Mouse (Mus musculus) hindbrain, embryonic 12.5 days (tissue): ENCODE data around the gene Cib2. TPM values are rescaled to one million over a fixed set of nuclear protein-coding genes. Genes with fewer than 3 reads are reported as not detected.
A peak's percentile ranks its signal among the peaks of the same experiment; 100 is the strongest.

Source experiments
- ATAC-seq: fragments of 200-750 bp; cut with Nextera tagmentation; 2 replicates; pipeline ENCODE4 v1.8.0; 2017; ENCODE audit warnings: moderate TSS enrichment; ENCODE audit not compliant: low FRiP score
- H3K27ac ChIP-seq: fragments of 300-500 bp; sonication (generic); 2 replicates; pipeline ENCODE4 v1.5.1; 2016; ENCODE audit warnings: mild to moderate bottlenecking
- H3K27me3 ChIP-seq: fragments of 300-500 bp; sonication (generic); 2 replicates; pipeline ENCODE4 v1.6.1; 2016; ENCODE audit warnings: mild to moderate bottlenecking
- H3K36me3 ChIP-seq: fragments of 300-500 bp; sonication (generic); 2 replicates; pipeline ENCODE4 v1.6.1; 2016; ENCODE audit warnings: mild to moderate bottlenecking
- H3K4me1 ChIP-seq: fragments of 300-500 bp; sonication (generic); 2 replicates; pipeline ENCODE4 v1.6.1; 2016
- H3K4me2 ChIP-seq: fragments of 300-500 bp; sonication (generic); replicated peaks from 2 replicates; pipeline ENCODE4 v1.6.1; 2016; ENCODE audit warnings: mild to moderate bottlenecking
- H3K4me3 ChIP-seq: fragments of 300-500 bp; sonication (generic); 2 replicates; pipeline ENCODE4 v1.5.1; 2016; ENCODE audit warnings: mild to moderate bottlenecking
- H3K9ac ChIP-seq: fragments of 300-500 bp; sonication (generic); 2 replicates; pipeline ENCODE4 v1.6.1; 2016; ENCODE audit warnings: mild to moderate bottlenecking, moderate library complexity
- H3K9me3 ChIP-seq: fragments of 300-500 bp; sonication (generic); replicated peaks from 2 replicates; pipeline ENCODE4 v1.6.1; 2016; ENCODE audit warnings: mild to moderate bottlenecking
- WGBS: fragments of 180-500 bp; shearing (Covaris S2); methylation state at CpG from one replicate; pipeline ENCODE4 v1.1.7; 2016; 5-methylcytosine and 5-hydroxymethylcytosine counted together
- polyA plus RNA-seq: library from polyadenylated mRNA; unstranded; fragments of >200 nt; fragmentation: Nextera tagmentation; extraction: Ambion mirVana; gene quantifications from 2 replicates; pipeline ENCODE4 v1.2.1, GENCODE M21; 2016

Cib2 gene
- polyA plus RNA-seq, 1 experiment from 2014 or later, result 23.5 TPM

DNA sequence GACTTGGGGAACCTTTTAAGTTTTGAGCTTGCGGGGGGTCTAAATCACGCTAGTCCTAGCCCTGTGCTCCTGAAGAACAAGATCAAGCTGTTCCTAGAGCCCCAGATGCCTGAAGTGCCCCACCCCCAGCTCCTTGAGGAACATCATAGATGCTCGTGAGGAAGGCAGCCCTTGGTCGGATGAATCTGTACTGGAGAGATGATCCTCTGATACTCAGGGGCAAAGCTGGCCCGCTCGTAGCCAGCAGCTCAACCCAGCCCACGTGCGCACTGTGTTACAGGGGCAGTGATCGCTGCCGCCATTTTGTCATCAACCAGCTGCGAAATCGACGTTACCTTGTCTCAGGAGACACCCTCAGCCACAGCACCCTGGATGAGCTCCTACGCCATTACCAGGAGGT is 21.3 kb downstream of the Cib2 start, which contains the start of gene Sh2d7:
Gene Sh2d7, plus strand, starts transcription at position 301 of the 400 bp plus-strand sequence.
- Histone ChIP-seq H3K4me3 (no peak within 1 kb of the TSS), H3K4me1 (peaks cover 12% of the 10 kb centered on the region), H3K27me3 (0 out of 2 replicates have a peak, but pooled peaks cover 2% of the 10 kb centered on the region), H3K4me2 (no peak within 1 kb of the TSS), H3K27ac (no peak within 1 kb of the TSS), H3K9ac (no peak within 1 kb of the TSS), H3K9me3 (no peaks in the 10 kb centered on the region), H3K36me3 (no peaks in the 10 kb centered on the region)
- 95% methylated on average over 14 of the region's 14 CpGs for WGBS
- no peak for ATAC-seq

DNA sequence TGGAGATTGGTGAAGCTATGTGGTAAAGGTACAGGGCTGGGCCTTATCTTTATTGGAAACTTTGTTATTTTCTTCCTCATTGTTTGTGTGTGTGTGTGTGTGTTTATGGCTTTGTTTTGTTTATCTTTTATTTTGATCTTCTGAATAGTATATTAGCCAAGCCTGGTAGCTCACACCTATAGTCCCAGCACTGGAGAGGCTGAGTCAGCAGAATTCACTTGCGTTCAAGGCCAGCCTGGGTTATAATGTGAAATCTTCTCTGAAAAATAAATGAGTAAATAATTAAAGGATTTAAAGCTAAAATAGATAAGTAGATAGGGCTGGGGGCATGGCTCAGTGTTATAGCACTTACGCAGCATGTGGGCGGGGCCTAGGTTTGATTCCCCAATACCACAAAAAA is 21.8 kb downstream of the Cib2 start:
- H3K27ac ChIP-seq, result no peak overlapping the region
- H3K4me2 ChIP-seq, result no peak overlapping the region
- H3K4me1 ChIP-seq, result peaks cover 14% of the 10 kb centered on the region
- no peak overlapping the region for H3K9ac ChIP-seq
- no peak overlapping the region for H3K4me3 ChIP-seq
- 0 out of 2 replicates have a peak, but pooled peaks cover 2% of the 10 kb centered on the region for H3K27me3 ChIP-seq
- no peak for ATAC-seq
- H3K9me3 ChIP-seq, result no peaks in the 10 kb centered on the region
- 95% methylated on average over 3 of the region's 3 CpGs for WGBS
- no peaks in the 10 kb centered on the region for H3K36me3 ChIP-seq

DNA sequence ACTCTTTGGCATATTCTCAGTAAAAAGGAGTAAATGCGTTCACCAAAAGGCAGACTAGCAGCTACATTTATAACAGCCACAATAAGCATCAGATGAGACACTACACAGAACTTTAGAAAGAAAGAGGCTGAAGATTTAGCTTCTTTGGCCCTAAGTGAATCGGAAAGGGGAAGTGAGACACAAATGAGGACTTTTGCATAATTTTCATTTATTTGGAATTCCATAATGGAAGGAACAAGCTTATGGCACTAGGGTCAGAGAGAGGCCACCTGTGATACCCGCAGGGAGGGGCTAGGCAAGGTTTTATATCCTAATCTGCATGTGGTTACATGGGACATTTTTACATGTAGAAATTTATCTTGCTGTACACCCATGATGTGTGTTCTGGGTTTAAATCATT is 22.5 kb downstream of the Cib2 start:
- H3K27me3 ChIP-seq, result 0 out of 2 replicates have a peak, but pooled peaks cover 2% of the 10 kb centered on the region
- H3K9ac ChIP-seq, result no peak overlapping the region
- H3K9me3 ChIP-seq, result no peaks in the 10 kb centered on the region
- H3K4me3 ChIP-seq, result no peak overlapping the region
- no peaks in the 10 kb centered on the region for H3K36me3 ChIP-seq
- ATAC-seq, result no peak
- H3K4me2 ChIP-seq, result no peak overlapping the region
- H3K27ac ChIP-seq, result no peak overlapping the region
- peaks cover 16% of the 10 kb centered on the region for H3K4me1 ChIP-seq
- WGBS, result 79% methylated on average over 3 of the region's 3 CpGs

DNA sequence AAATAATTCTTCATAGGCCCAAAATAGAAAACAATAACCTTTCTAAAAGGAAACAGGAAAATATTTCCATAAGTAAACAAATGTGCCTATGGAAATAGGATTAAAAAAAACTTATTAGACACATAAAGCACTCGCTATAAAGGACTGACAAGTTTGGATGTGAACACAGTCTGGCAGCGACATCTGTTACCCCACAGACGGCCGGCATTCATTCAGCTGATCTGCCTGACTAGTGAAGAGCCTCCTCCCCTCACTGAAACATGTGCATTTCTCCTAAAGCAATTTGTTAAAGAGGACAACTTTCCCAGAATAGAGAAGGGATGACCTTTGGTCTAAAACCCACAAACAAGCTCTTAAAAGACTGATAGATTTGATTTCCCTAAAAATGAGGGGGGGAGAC is 23.0 kb downstream of the Cib2 start:
- no peaks in the 10 kb centered on the region for H3K36me3 ChIP-seq
- 31% methylated on average over 4 of the region's 4 CpGs for WGBS
- H3K27me3 ChIP-seq, result 0 out of 2 replicates have a peak, but pooled peaks cover 2% of the 10 kb centered on the region
- H3K4me2 ChIP-seq, result no peak overlapping the region
- H3K4me1 ChIP-seq, result peaks cover 18% of the 10 kb centered on the region
- no peak overlapping the region for H3K27ac ChIP-seq
- no peaks in the 10 kb centered on the region for H3K9me3 ChIP-seq
- no peak overlapping the region for H3K9ac ChIP-seq
- no peak for ATAC-seq
- H3K4me3 ChIP-seq, result no peak overlapping the region

DNA sequence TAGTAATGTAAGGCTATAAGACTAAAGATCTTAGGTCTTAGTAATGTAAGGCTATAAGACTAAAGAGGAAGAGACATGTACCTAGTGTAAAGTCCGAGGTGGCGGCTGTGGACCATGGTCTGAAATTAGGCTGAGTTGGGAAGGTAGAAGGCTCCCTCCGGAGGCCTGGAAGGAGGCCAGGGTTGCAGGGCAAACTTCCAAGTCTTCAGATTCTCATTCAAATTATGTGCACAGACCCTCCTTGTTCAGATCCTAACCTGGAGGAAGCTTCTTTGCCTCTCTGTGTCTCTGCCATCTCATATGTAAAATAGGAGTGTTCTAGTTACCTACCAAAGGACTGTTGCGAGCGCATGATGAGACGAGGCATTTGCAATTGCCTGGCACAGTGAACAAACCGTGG is 23.8 kb downstream of the Cib2 start:
- no peak overlapping the region for H3K4me3 ChIP-seq
- no peak overlapping the region for H3K27ac ChIP-seq
- no peak overlapping the region for H3K9ac ChIP-seq
- peaks cover 18% of the 10 kb centered on the region for H3K4me1 ChIP-seq
- no peaks in the 10 kb centered on the region for H3K36me3 ChIP-seq
- 0 out of 2 replicates have a peak, but pooled peaks cover 2% of the 10 kb centered on the region for H3K27me3 ChIP-seq
- no peak for ATAC-seq
- no peak overlapping the region for H3K4me2 ChIP-seq
- no peaks in the 10 kb centered on the region for H3K9me3 ChIP-seq
- 81% methylated on average over 7 of the region's 7 CpGs for WGBS

DNA sequence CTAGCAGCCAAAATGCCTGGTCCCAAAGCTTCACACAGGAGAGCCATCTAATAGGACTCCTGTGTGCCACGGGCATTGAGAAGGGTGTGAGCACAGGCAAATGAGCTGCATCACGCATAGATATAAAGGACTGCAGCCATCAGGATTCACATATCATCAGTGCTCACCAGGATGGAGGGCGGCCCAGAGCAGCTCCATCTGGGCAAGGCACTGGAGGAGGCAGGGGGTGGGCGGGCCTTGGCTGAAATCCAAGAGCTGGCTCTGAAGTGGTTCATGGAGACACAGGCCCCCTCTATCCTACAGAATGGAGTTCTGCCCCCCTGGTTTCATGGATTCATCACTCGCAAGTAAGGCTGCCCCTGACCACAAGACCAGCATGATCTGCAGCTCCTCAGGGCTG is 26.0 kb downstream of the Cib2 start:
- 57% methylated on average over 5 of the region's 5 CpGs for WGBS
- H3K9ac ChIP-seq, result no peak overlapping the region
- peaks cover 18% of the 10 kb centered on the region for H3K4me1 ChIP-seq
- H3K4me3 ChIP-seq, result no peak overlapping the region
- H3K27ac ChIP-seq, result peak overlapping the region; percentile 46
- no peaks in the 10 kb centered on the region for H3K9me3 ChIP-seq
- no peaks in the 10 kb centered on the region for H3K36me3 ChIP-seq
- peak; percentile 80 for ATAC-seq
- H3K4me2 ChIP-seq, result no peak overlapping the region
- 0 out of 2 replicates have a peak, but pooled peaks cover 2% of the 10 kb centered on the region for H3K27me3 ChIP-seq

DNA sequence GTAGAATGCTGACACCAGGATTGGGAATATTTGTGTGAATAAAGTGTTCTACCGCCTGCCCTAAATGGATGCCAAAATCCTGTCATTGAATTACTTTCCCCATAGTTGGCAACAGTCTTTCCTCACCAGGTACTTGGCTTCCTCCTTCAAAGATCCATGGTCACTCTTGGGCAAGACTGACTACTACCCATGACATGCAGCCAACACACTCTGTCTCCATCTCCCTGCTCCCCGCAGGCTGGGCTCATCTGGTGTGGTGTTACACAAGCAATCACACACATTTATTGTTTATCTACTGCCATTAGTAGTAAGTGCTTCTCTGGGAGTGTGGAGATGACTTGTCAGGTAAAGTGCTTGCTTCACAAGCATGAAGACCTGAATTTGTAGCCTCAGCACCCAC is 27.1 kb downstream of the Cib2 start:
- H3K36me3 ChIP-seq, result no peaks in the 10 kb centered on the region
- ATAC-seq, result no peak
- no peak overlapping the region for H3K4me3 ChIP-seq
- H3K4me2 ChIP-seq, result no peak overlapping the region
- H3K9ac ChIP-seq, result no peak overlapping the region
- H3K4me1 ChIP-seq, result peaks cover 18% of the 10 kb centered on the region
- H3K27me3 ChIP-seq, result 0 out of 2 replicates have a peak, but pooled peaks cover 2% of the 10 kb centered on the region
- 89% methylated on average over 2 of the region's 2 CpGs for WGBS
- H3K9me3 ChIP-seq, result no peaks in the 10 kb centered on the region
- no peak overlapping the region for H3K27ac ChIP-seq

DNA sequence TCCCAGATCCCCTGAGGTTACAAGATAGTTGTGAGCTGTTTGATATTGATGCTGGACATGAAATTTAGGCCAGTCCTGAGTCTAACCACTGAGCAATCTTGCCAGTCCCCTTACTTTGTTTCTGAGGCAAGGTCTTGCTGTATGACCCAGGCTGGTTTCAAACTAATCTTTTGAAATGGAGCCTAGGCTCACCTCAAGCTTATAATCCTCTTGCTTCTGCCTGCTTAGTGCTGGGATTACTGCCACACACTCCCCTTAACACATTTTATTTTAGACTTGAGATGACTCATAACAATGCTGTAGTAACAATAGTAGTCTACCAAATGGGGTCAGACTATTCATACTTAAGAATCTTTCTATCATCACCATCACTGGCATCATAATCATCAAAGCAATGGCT is 28.6 kb downstream of the Cib2 start:
- Histone ChIP-seq H3K4me1 (peaks cover 12% of the 10 kb centered on the region), H3K27me3 (0 out of 2 replicates have a peak, but pooled peaks cover 2% of the 10 kb centered on the region)

DNA sequence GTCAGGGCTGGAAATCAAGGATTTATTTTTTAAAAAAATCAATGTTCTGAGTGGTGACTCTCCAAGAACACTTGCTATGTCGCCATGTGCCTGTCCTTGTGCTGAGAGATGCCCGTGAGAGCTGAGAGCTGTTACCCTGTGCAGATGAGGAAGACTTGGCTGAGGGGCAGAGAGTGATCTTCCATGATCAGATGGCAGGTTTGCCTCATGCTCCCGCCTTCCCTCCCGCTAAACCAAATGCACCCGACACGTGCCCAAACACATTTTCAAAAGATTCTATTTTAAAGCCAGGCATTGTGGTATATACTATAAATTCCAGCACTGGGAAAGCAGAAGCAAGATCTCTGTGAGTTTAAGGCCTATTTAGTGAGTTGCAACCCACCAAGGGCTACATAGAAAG is 29.2 kb downstream of the Cib2 start:
- H3K4me1 ChIP-seq, result peaks cover 12% of the 10 kb centered on the region
- no peak overlapping the region for H3K27ac ChIP-seq
- ATAC-seq, result no peak
- 88% methylated on average over 6 of the region's 6 CpGs for WGBS
- H3K4me3 ChIP-seq, result no peak overlapping the region
- H3K4me2 ChIP-seq, result no peak overlapping the region
- H3K27me3 ChIP-seq, result 0 out of 2 replicates have a peak, but pooled peaks cover 2% of the 10 kb centered on the region
- no peak overlapping the region for H3K9ac ChIP-seq
- no peaks in the 10 kb centered on the region for H3K9me3 ChIP-seq
- H3K36me3 ChIP-seq, result no peaks in the 10 kb centered on the region

More for the DNA sequence above, 28.6 kb downstream of the Cib2 start:
- Histone ChIP-seq H3K36me3 (no peaks in the 10 kb centered on the region), H3K27ac (no peak overlapping the region), H3K4me3 (no peak overlapping the region), H3K9me3 (no peaks in the 10 kb centered on the region), H3K9ac (no peak overlapping the region), H3K4me2 (no peak overlapping the region)
- ATAC-seq, result no peak

DNA sequence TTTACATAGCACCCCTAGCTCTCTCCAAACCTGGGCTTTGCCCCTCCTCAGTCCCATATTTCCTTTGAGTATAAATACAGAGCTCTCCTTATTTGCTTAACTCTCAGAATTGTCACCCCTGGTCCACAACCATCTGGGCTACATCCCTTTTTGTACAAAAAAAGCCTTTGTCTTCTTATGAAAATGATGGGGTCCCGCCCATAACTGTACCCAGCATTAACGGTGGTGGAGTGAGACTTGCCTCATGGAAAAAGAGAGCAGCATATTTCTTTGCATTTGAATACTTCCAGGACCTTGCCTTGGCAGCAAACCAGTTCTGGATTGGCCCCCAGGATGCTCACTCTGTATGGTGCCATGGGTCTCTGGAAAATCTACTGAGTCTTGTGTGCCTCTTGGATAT is 30.1 kb downstream of the Cib2 start:
- Histone ChIP-seq H3K36me3 (no peaks in the 10 kb centered on the region), H3K9ac (no peak overlapping the region), H3K9me3 (no peaks in the 10 kb centered on the region), H3K4me2 (no peak overlapping the region), H3K4me3 (no peak overlapping the region), H3K4me1 (peaks cover 12% of the 10 kb centered on the region), H3K27ac (no peak overlapping the region), H3K27me3 (0 out of 2 replicates have a peak, but pooled peaks cover 2% of the 10 kb centered on the region)
- no peak for ATAC-seq
- WGBS, result 88% methylated on average over 2 of the region's 2 CpGs

DNA sequence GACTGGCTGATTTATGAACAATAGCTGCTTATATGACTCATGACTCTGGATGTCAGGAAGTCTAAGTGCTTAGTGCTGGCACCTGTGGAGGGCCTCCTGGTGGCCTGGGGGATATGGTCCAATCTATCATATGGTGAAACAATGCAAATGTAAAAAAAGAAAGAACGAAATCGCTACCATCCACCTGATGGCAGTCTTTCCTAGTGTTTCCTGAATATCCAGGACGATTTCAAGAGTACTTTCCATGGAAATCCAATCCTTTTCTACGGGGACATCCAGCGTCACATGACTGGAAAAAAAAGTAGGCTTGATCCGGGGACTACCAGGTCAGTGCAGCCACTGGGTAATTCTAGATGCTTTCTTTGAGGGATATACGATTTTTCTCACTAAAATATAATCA is 32.3 kb downstream of the Cib2 start:
- no peaks in the 10 kb centered on the region for H3K36me3 ChIP-seq
- H3K27ac ChIP-seq, result no peak overlapping the region
- no peak overlapping the region for H3K9ac ChIP-seq
- 75% methylated on average over 7 of the region's 7 CpGs for WGBS
- ATAC-seq, result no peak
- H3K27me3 ChIP-seq, result no peaks in the 10 kb centered on the region
- H3K9me3 ChIP-seq, result no peaks in the 10 kb centered on the region
- H3K4me1 ChIP-seq, result peaks cover 4% of the 10 kb centered on the region; the same call in 1 of the 2 replicates
- no peak overlapping the region for H3K4me2 ChIP-seq
- H3K4me3 ChIP-seq, result no peak overlapping the region

DNA sequence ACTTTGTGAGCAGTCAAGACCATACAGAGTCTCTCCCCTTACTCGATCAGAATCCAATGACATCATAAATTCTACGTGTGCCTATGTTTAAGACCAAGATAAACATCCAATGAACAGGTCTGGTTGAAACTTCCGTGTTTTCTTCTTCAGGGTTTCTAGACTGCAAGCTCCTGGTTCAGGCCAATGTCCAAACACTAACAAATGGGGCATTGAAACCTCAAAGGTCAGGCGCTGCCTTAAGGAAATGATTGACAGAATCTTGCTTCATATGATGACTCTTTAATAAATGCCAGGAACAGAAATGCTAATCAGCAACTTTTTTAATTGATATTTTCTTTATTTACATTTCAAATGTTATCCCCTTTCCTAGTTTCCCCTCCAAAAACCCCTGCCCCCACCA is 39.7 kb downstream of the Cib2 start:
- no peaks in the 10 kb centered on the region for H3K9me3 ChIP-seq
- ATAC-seq, result no peak
- no peak overlapping the region for H3K4me2 ChIP-seq
- H3K27me3 ChIP-seq, result no peaks in the 10 kb centered on the region
- H3K36me3 ChIP-seq, result no peaks in the 10 kb centered on the region
- H3K4me3 ChIP-seq, result no peak overlapping the region
- 90% methylated on average over 4 of the region's 4 CpGs for WGBS
- H3K4me1 ChIP-seq, result no peaks in the 10 kb centered on the region
- H3K27ac ChIP-seq, result no peak overlapping the region
- no peak overlapping the region for H3K9ac ChIP-seq

DNA sequence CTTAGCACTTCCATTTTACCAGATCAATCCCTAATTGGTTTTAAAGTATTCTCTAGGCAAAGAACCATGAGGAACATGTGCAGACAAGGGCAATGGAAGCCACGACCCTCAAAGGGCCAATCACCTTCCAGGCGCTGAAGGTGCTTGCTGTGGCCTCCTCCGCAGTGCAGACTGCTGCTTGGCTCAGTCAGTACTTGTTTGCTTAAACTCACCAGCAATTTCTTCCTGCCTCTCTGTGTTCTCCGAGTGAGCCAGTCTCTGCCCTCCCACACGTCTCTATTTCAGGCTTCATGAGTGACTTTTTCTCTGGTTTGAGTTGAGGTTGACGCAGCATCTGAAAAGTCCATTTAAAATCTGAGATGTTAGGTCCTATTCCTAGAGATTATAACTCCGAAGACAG is 41.1 kb downstream of the Cib2 start:
- 77% methylated on average over 7 of the region's 7 CpGs for WGBS
- no peak for ATAC-seq
- H3K27me3 ChIP-seq, result no peaks in the 10 kb centered on the region
- H3K36me3 ChIP-seq, result no peaks in the 10 kb centered on the region
- H3K9me3 ChIP-seq, result no peaks in the 10 kb centered on the region
- no peak overlapping the region for H3K4me3 ChIP-seq
- no peak overlapping the region for H3K27ac ChIP-seq
- no peaks in the 10 kb centered on the region for H3K4me1 ChIP-seq
- no peak overlapping the region for H3K4me2 ChIP-seq
- no peak overlapping the region for H3K9ac ChIP-seq
